Mouse (Mus musculus): Measurements from ENCODE around the gene Arl15.

GRCm38 (mm10) chr13:113856946-113857345 lies 62.6 kb downstream of the Arl15 start:
- TF ChIP-seq CTCF (IDR thresholded peaks at IDR 0.05; ENCODE audit: low read depth) (no peak), EP300 (IDR thresholded peaks at IDR 0.05; ENCODE audit: low read depth) (no peak)
